Mouse (Mus musculus): Measurements from ENCODE around the gene Cyth3. TPM values are rescaled to one million over a fixed set of nuclear protein-coding genes. Genes with fewer than 3 reads are reported as not detected.

Gene Cyth3
- polyA plus RNA-seq, 1 experiment: 21.0 TPM

- no peak overlapping the region for H3K27ac ChIP-seq (ENCODE audit: insufficient read depth, low read depth, low read length)
- H3K4me1 ChIP-seq (ENCODE audit: control insufficient read depth, insufficient read depth, low read length): peaks cover 15% of the 10 kb centered on the region; the same call in 1 of the 2 replicates
- no peak overlapping the region for H3K4me3 ChIP-seq (ENCODE audit: insufficient read depth, low read length)
- no peak for TF ChIP-seq CTCF (IDR thresholded peaks at IDR 0.05; ENCODE audit: low read depth, low read length)
- no peak for TF ChIP-seq POLR2A (IDR thresholded peaks at IDR 0.05; ENCODE audit: borderline replicate concordance, low read depth, low read length)
Observed at GRCm38 (mm10) chr5:143759554-143759953, 137.3 kb downstream of the Cyth3 start.

Other genes starting within 250 kb of the Cyth3 start
- 51.3 and 51.5 TPM in 2 replicates for gene Kdelr2, start 218.6 kb upstream of the Cyth3 start, polyA plus RNA-seq (2012; ENCODE audit: insufficient read depth, insufficient read length, missing spikeins)
- gene Daglb, start 157.9 kb upstream of the Cyth3 start, polyA plus RNA-seq (2012; ENCODE audit: insufficient read depth, insufficient read length, missing spikeins): 60.0 and 64.7 TPM in 2 replicates
- 551 and 587 TPM in 2 replicates for gene Rac1, start 94.4 kb upstream of the Cyth3 start, polyA plus RNA-seq (2012; ENCODE audit: insufficient read depth, insufficient read length, missing spikeins)
- gene Usp42, start 109.8 kb downstream of the Cyth3 start, polyA plus RNA-seq (2012; ENCODE audit: insufficient read depth, insufficient read length, missing spikeins): 5.1 and 6.9 TPM in 2 replicates
- 46.6 and 47.6 TPM in 2 replicates for gene Eif2ak1, start 195.3 kb downstream of the Cyth3 start, polyA plus RNA-seq (2012; ENCODE audit: insufficient read depth, insufficient read length, missing spikeins)